Mouse (Mus musculus): Measurements from ENCODE around the gene Pycr2. TPM values are rescaled to one million over a fixed set of nuclear protein-coding genes. Genes with fewer than 3 reads are reported as not detected.

Gene Pycr2
- total and polyA plus RNA-seq, 2 experiments from 2014 or later: 34.1 to 36.4 TPM

GRCm38 (mm10) chr1:180945001-180945980 is 41.2 kb downstream of the Pycr2 start:
- H3K27me3 ChIP-seq (ENCODE audit: control insufficient read depth, insufficient read depth, low read length): no peaks in the 10 kb centered on the region
- peak overlapping the region; percentile 34; the same call in 1 of the 2 replicates for H3K4me2 ChIP-seq (ENCODE audit: low read depth, low read length)
- no peak for TF ChIP-seq EP300 (IDR thresholded peaks at IDR 0.05; ENCODE audit: low read depth)
- TF ChIP-seq CTCF (IDR thresholded peaks at IDR 0.05; ENCODE audit: low read depth): no peak
- H3K9ac ChIP-seq (replicated peaks; ENCODE audit: low read depth, low read length): no peak overlapping the region
- ATAC-seq (ENCODE audit: insufficient read depth, low read depth): peak; percentile 52
- peaks cover 34% of the 10 kb centered on the region for H3K36me3 ChIP-seq (replicated peaks; ENCODE audit: control insufficient read depth, insufficient read depth, low read length)
- no peak overlapping the region for H3K4me3 ChIP-seq (ENCODE audit: low read depth, low read length)
- H3K4me1 ChIP-seq (ENCODE audit: control insufficient read depth, insufficient read depth): peaks cover 23% of the 10 kb centered on the region
- peak; percentile 76 for DNase-seq (ENCODE audit: low spot score)
- H3K27ac ChIP-seq (ENCODE audit: low read depth): peak overlapping the region; percentile 1; the same call in 1 of the 2 replicates
- 40% methylated on average over 20 of the region's 20 CpGs for WGBS
- no peaks in the 10 kb centered on the region for H3K9me3 ChIP-seq (replicated peaks; ENCODE audit: control insufficient read depth, low read length)

GRCm38 (mm10) chr1:180946448-180946847 is 42.4 kb downstream of the Pycr2 start:
- 52% methylated on average over 6 of the region's 6 CpGs for whole genome bisulfite sequencing
- DNase-seq (ENCODE audit: low spot score): no peak
- Histone ChIP-seq H3K4me1 (ENCODE audit: control insufficient read depth, insufficient read depth) (peaks cover 23% of the 10 kb centered on the region), H3K4me3 (ENCODE audit: low read depth, low read length) (no peak overlapping the region), H3K36me3 (replicated peaks; ENCODE audit: control insufficient read depth, insufficient read depth, low read length) (peaks cover 38% of the 10 kb centered on the region), H3K9ac (replicated peaks; ENCODE audit: low read depth, low read length) (no peak overlapping the region), H3K4me2 (ENCODE audit: low read depth, low read length) (no peak overlapping the region), H3K9me3 (replicated peaks; ENCODE audit: control insufficient read depth, low read length) (no peaks in the 10 kb centered on the region), H3K27me3 (ENCODE audit: control insufficient read depth, insufficient read depth, low read length) (no peaks in the 10 kb centered on the region), H3K27ac (ENCODE audit: low read depth) (no peak overlapping the region)
- ATAC-seq (ENCODE audit: insufficient read depth, low read depth): no peak
- TF ChIP-seq CTCF (IDR thresholded peaks at IDR 0.05; ENCODE audit: low read depth) (no peak), EP300 (IDR thresholded peaks at IDR 0.05; ENCODE audit: low read depth) (no peak)

DNA sequence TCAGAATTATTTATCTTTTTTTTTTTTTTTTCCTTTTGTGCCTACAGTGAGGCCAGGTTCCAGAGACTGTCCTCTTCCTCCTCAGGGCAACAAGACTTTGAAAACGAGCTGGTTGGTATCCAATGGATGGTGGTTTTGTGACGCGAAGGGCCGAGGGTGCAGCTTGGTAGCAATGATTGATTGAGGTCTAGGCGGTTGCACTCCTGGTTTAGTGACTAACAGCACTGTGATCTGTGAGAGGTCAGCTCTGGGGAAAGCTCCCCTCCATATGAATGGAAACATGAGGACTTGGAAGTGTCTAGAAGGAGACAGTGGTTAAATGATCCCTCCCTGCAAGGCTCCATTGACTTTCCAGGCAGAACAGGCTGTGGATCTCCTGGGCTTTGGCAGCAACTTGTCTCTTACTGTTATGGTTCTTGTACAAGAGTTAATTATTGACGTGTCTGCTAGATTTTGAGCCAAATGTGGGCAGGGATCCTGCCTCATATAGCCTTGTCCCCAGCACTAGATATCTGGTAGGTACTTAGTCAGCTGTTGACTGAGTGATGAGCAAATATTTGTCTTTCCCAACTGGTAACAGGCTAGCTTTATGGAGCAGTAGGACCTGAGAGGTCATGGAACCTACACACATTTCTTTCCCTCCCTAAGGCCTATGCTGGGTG is 48.1 kb downstream of the Pycr2 start:
- ATAC-seq (ENCODE audit: insufficient read depth, low read depth): no peak
- H3K9ac ChIP-seq (replicated peaks; ENCODE audit: low read depth, low read length): no peak overlapping the region
- H3K4me1 ChIP-seq (ENCODE audit: control insufficient read depth, insufficient read depth): no peaks in the 10 kb centered on the region
- peaks cover 77% of the 10 kb centered on the region for H3K36me3 ChIP-seq (replicated peaks; ENCODE audit: control insufficient read depth, insufficient read depth, low read length)
- DNase-seq (ENCODE audit: low spot score): no peak
- H3K27ac ChIP-seq (ENCODE audit: low read depth): no peak overlapping the region
- WGBS: 85% methylated on average over 6 of the region's 6 CpGs
- H3K9me3 ChIP-seq (replicated peaks; ENCODE audit: control insufficient read depth, low read length): no peaks in the 10 kb centered on the region
- no peak overlapping the region for H3K4me2 ChIP-seq (ENCODE audit: low read depth, low read length)
- H3K27me3 ChIP-seq (ENCODE audit: control insufficient read depth, insufficient read depth, low read length): no peaks in the 10 kb centered on the region
- no peak overlapping the region for H3K4me3 ChIP-seq (ENCODE audit: low read depth, low read length)
- TF ChIP-seq EP300 (IDR thresholded peaks at IDR 0.05; ENCODE audit: low read depth) (no peak), CTCF (IDR thresholded peaks at IDR 0.05; ENCODE audit: low read depth) (no peak)

- ATAC-seq (ENCODE audit: insufficient read depth, low read depth): no peak
- no peak for DNase-seq (ENCODE audit: low spot score)
- H3K4me2 ChIP-seq (ENCODE audit: low read depth, low read length): no peak overlapping the region
- H3K9ac ChIP-seq (replicated peaks; ENCODE audit: low read depth, low read length): no peak overlapping the region
- no peaks in the 10 kb centered on the region for H3K9me3 ChIP-seq (replicated peaks; ENCODE audit: control insufficient read depth, low read length)
- H3K36me3 ChIP-seq (replicated peaks; ENCODE audit: control insufficient read depth, insufficient read depth, low read length): peaks cover 76% of the 10 kb centered on the region
- no peak overlapping the region for H3K27ac ChIP-seq (ENCODE audit: low read depth)
- no peak for TF ChIP-seq EP300 (IDR thresholded peaks at IDR 0.05; ENCODE audit: low read depth)
- TF ChIP-seq CTCF (IDR thresholded peaks at IDR 0.05; ENCODE audit: low read depth): no peak
- WGBS: 86% methylated on average over 5 of the region's 5 CpGs
- no peaks in the 10 kb centered on the region for H3K4me1 ChIP-seq (ENCODE audit: control insufficient read depth, insufficient read depth)
- H3K4me3 ChIP-seq (ENCODE audit: low read depth, low read length): no peak overlapping the region
- H3K27me3 ChIP-seq (ENCODE audit: control insufficient read depth, insufficient read depth, low read length): no peaks in the 10 kb centered on the region
Observed at GRCm38 (mm10) chr1:180952808-180953207, 48.7 kb downstream of the Pycr2 start.

GRCm38 (mm10) chr1:180956401-180956800 is 52.3 kb downstream of the Pycr2 start:
- Histone ChIP-seq H3K4me2 (ENCODE audit: low read depth, low read length) (no peak overlapping the region), H3K9me3 (replicated peaks; ENCODE audit: control insufficient read depth, low read length) (no peaks in the 10 kb centered on the region), H3K27me3 (ENCODE audit: control insufficient read depth, insufficient read depth, low read length) (no peaks in the 10 kb centered on the region), H3K4me1 (ENCODE audit: control insufficient read depth, insufficient read depth) (no peaks in the 10 kb centered on the region), H3K27ac (ENCODE audit: low read depth) (no peak overlapping the region), H3K4me3 (ENCODE audit: low read depth, low read length) (no peak overlapping the region), H3K9ac (replicated peaks; ENCODE audit: low read depth, low read length) (no peak overlapping the region), H3K36me3 (replicated peaks; ENCODE audit: control insufficient read depth, insufficient read depth, low read length) (peaks cover 80% of the 10 kb centered on the region)
- no peak for ATAC-seq (ENCODE audit: insufficient read depth, low read depth)
- TF ChIP-seq CTCF (IDR thresholded peaks at IDR 0.05; ENCODE audit: low read depth) (no peak), EP300 (IDR thresholded peaks at IDR 0.05; ENCODE audit: low read depth) (no peak)
- WGBS: 88% methylated on average over 8 of the region's 8 CpGs
- DNase-seq (ENCODE audit: low spot score): no peak

All from heart, postnatal 0 days (tissue).